Mouse (Mus musculus): ENCODE measurements around the gene Pygb. TPM values are rescaled to one million over a fixed set of nuclear protein-coding genes. Genes with fewer than 3 reads are reported as not detected.

Gene Pygb
- polyA plus RNA-seq, 1 experiment from 2014 or later, result 111 TPM

- Histone ChIP-seq H3K27me3 (replicated peaks) (no peaks in the 10 kb centered on the region), H3K27ac (no peak overlapping the region), H3K4me1 (0 out of 2 replicates have a peak, but pooled peaks cover 4% of the 10 kb centered on the region), H3K9me3 (no peaks in the 10 kb centered on the region), H3K36me3 (replicated peaks) (no peaks in the 10 kb centered on the region), H3K9ac (no peak overlapping the region), H3K4me3 (no peak overlapping the region), H3K4me2 (no peak overlapping the region)
- ATAC-seq (replicated peaks), result no peak
- WGBS, result 84% methylated on average over 9 of the region's 9 CpGs
Measured at GRCm38 (mm10) chr2:150851251-150851650, 64.7 kb downstream of the Pygb start.

DNA sequence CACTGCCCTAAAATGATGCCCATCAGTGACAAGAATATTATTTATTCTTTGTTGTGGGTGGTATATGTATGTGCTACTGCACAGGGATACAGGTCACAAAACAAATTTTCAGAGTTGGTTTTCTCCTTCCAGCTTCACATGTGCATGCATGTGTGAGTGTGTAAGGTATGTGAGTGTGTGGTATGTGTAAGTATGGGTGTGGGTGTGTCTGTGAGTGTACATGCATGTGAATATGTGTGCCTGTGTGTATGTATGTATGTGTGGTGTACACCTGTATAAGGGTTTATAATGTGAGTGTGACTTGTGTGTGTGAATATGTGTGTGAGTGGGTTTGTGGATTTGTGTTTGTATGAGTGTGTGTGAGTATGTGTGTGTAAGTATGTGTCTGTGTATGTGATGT is 68.7 kb downstream of the Pygb start:
- H3K9me3 ChIP-seq, result no peaks in the 10 kb centered on the region
- 0 out of 2 replicates have a peak, but pooled peaks cover 4% of the 10 kb centered on the region for H3K4me1 ChIP-seq
- no peaks in the 10 kb centered on the region for H3K36me3 ChIP-seq (replicated peaks)
- no peak overlapping the region for H3K9ac ChIP-seq
- no peaks in the 10 kb centered on the region for H3K27me3 ChIP-seq (replicated peaks)
- no peak overlapping the region for H3K4me2 ChIP-seq
- ATAC-seq (replicated peaks), result no peak
- no peak overlapping the region for H3K4me3 ChIP-seq
- 0 out of 2 replicates have a peak overlapping the region, but pooled peaks have one; percentile 1 for H3K27ac ChIP-seq

DNA sequence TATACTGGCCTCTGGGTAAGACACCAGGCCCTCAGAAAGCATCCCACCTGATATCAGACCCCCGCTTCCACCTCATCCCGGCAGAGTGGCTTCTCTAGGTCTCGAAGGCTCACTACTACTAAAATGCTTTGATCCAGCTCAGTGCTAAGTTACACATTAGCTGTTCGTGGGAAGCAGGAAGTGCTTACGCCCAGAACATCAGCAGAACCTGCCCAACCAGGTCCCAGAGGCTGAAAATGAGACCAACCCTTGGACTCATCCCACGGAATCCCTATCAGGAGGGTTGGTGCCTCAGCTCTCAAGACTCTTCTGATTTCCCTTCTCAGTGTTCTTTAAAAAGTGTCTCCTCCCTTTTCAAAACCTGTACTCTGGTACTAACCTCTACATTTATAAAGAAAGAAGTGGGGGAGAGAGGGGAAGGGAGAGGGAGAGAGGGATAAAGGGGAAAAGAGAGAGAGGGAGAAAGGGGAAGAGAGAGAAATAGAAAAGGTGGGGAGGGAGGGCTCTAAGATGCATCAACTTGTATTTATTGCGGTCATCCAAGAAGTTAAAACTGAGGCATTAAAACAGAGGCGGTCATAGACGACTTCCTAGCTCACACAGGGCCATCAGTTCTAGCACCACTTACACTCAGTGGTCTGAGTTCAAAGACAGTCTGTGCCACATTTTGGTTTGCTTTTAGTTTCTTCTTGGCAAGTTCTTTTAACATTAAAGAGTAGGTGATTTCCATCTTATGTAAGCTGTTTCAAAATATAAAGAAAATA is 72.4 kb downstream of the Pygb start:
- Histone ChIP-seq H3K36me3 (replicated peaks) (no peaks in the 10 kb centered on the region), H3K27me3 (replicated peaks) (no peaks in the 10 kb centered on the region), H3K4me1 (0 out of 2 replicates have a peak, but pooled peaks cover 4% of the 10 kb centered on the region), H3K4me3 (no peak overlapping the region), H3K9ac (no peak overlapping the region), H3K9me3 (no peaks in the 10 kb centered on the region), H3K27ac (no peak overlapping the region), H3K4me2 (no peak overlapping the region)
- 92% methylated on average over 9 of the region's 9 CpGs for WGBS
- ATAC-seq (replicated peaks), result no peak

- Histone ChIP-seq H3K27me3 (replicated peaks) (no peaks in the 10 kb centered on the region), H3K4me3 (no peak overlapping the region), H3K27ac (no peak overlapping the region), H3K4me1 (0 out of 2 replicates have a peak, but pooled peaks cover 2% of the 10 kb centered on the region), H3K4me2 (no peak overlapping the region), H3K9me3 (no peaks in the 10 kb centered on the region), H3K9ac (no peak overlapping the region), H3K36me3 (replicated peaks) (no peaks in the 10 kb centered on the region)
- no peak for ATAC-seq (replicated peaks)
- WGBS, result 82% methylated on average over 11 of the region's 11 CpGs
Measured at GRCm38 (mm10) chr2:150859709-150860470, 73.4 kb downstream of the Pygb start.

DNA sequence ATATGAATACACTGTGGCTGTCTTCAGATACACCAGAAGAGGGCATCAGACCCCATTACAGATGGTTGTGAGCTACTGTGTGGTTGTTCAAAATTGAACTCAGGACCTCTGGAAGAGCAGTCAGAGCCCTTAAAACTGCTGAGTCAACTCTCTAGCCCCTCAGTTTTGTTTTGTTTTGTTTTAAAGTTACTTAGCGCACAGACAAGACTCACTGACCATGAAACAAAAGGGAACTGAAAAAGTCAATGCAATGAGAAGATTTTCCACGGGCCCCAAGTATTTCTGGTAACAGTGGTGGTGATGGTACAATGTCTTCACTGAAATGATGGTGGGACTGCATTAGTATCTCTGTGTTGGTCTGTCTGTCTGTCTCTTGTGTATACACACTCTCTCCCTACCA is 74.6 kb downstream of the Pygb start:
- H3K9me3 ChIP-seq, result no peaks in the 10 kb centered on the region
- no peaks in the 10 kb centered on the region for H3K36me3 ChIP-seq (replicated peaks)
- H3K4me2 ChIP-seq, result no peak overlapping the region
- H3K27me3 ChIP-seq (replicated peaks), result no peaks in the 10 kb centered on the region
- H3K4me3 ChIP-seq, result no peak overlapping the region
- WGBS, result 88% methylated on average over 2 of the region's 2 CpGs
- H3K9ac ChIP-seq, result no peak overlapping the region
- no peak for ATAC-seq (replicated peaks)
- H3K4me1 ChIP-seq, result no peaks in the 10 kb centered on the region
- H3K27ac ChIP-seq, result no peak overlapping the region

DNA sequence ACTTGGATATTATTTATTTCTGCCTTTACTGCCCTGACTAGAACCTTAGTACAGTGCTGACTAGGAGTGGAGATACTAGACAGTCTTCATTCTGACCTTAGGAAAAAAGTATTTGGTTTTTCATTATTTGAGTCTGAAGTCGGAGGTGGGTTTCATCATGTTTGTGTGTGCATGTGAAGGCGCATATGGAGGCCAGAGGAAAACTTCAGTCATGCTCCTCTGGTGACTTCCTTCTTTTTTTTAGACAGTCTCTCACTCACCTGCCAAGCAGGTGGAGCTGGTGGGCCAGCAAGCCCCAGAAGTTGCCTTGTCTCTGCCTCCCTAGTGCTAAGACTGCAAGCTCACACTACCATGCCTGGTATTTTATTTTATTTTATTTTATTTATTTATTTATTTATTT is 80.5 kb downstream of the Pygb start:
- no peak overlapping the region for H3K27ac ChIP-seq
- no peak overlapping the region for H3K4me3 ChIP-seq
- no peak overlapping the region for H3K4me2 ChIP-seq
- no peak for ATAC-seq (replicated peaks)
- H3K36me3 ChIP-seq (replicated peaks), result no peaks in the 10 kb centered on the region
- H3K4me1 ChIP-seq, result no peaks in the 10 kb centered on the region
- H3K9me3 ChIP-seq, result no peaks in the 10 kb centered on the region
- H3K27me3 ChIP-seq (replicated peaks), result no peaks in the 10 kb centered on the region
- H3K9ac ChIP-seq, result no peak overlapping the region
- WGBS, result 94% methylated on average over 2 of the region's 2 CpGs

DNA sequence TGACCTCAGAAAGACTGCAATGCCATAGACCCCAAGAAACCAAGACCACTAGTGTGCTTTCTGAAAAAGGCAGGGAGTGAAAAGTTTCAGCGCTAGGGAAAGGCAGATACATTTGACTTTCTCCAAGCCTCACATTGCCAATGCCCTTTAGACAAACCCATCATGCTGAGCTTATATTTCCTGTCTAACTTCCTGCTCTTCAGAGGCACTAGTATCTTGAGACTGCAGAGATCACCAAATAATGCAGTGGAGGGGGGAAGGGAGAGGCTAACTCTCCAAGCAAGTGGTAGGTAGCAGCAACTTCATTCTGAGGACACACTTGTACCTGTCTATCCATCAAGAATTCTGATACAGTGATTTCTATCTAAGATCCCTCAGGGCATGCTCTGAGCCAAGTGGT is 82.9 kb downstream of the Pygb start:
- Histone ChIP-seq H3K27me3 (replicated peaks) (no peaks in the 10 kb centered on the region), H3K27ac (no peak overlapping the region), H3K9me3 (no peaks in the 10 kb centered on the region), H3K4me2 (no peak overlapping the region), H3K36me3 (replicated peaks) (no peaks in the 10 kb centered on the region), H3K4me3 (no peak overlapping the region), H3K9ac (no peak overlapping the region), H3K4me1 (no peaks in the 10 kb centered on the region)
- no peak for ATAC-seq (replicated peaks)
- WGBS, result 97% methylated on average over 1 of the region's 1 CpGs

GRCm38 (mm10) chr2:150874508-150874907 is 88.0 kb downstream of the Pygb start:
- no peaks in the 10 kb centered on the region for H3K27me3 ChIP-seq (replicated peaks)
- no peak overlapping the region for H3K4me2 ChIP-seq
- H3K4me3 ChIP-seq, result no peak overlapping the region
- 90% methylated on average over 1 of the region's 1 CpGs for WGBS
- no peaks in the 10 kb centered on the region for H3K4me1 ChIP-seq
- H3K27ac ChIP-seq, result no peak overlapping the region
- no peaks in the 10 kb centered on the region for H3K9me3 ChIP-seq
- H3K36me3 ChIP-seq (replicated peaks), result no peaks in the 10 kb centered on the region
- no peak for ATAC-seq (replicated peaks)
- H3K9ac ChIP-seq, result no peak overlapping the region

- ATAC-seq (replicated peaks), result no peak
- Histone ChIP-seq H3K27ac (no peak overlapping the region), H3K4me2 (no peak overlapping the region), H3K4me1 (no peaks in the 10 kb centered on the region), H3K9ac (no peak overlapping the region), H3K27me3 (replicated peaks) (no peaks in the 10 kb centered on the region), H3K4me3 (no peak overlapping the region), H3K9me3 (no peaks in the 10 kb centered on the region), H3K36me3 (replicated peaks) (no peaks in the 10 kb centered on the region)
- 96% methylated on average over 1 of the region's 1 CpGs for WGBS
Measured at GRCm38 (mm10) chr2:150875226-150875625, 88.7 kb downstream of the Pygb start.

DNA sequence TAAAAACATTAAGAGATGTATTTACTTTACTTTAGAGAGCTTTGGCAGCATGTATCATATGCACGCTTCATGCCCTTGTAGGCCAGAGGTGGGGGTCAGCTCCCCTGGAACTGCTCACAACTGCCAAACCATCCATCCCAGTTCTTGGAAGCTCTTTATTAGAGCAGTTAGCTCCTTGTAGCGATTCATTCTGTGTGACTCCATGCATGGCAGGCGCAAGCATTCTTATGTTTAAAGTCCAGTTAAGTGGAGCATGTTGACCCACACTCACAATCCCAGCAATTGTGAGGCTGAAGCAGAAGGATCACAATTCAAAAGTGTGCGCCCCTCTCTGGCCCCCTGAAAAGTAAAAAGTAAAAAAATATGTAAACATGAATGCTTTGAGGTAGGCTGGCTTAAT is 91.0 kb downstream of the Pygb start:
- Histone ChIP-seq H3K27ac (no peak overlapping the region), H3K9ac (no peak overlapping the region), H3K4me1 (no peaks in the 10 kb centered on the region), H3K4me3 (no peak overlapping the region), H3K36me3 (replicated peaks) (no peaks in the 10 kb centered on the region), H3K4me2 (no peak overlapping the region), H3K27me3 (replicated peaks) (no peaks in the 10 kb centered on the region), H3K9me3 (no peaks in the 10 kb centered on the region)
- WGBS, result 84% methylated on average over 4 of the region's 4 CpGs
- ATAC-seq (replicated peaks), result no peak
